Mouse (Mus musculus) lung, adult 2 months (tissue): ENCODE measurements around the gene Atg10. TPM values are rescaled to one million over a fixed set of nuclear protein-coding genes. Genes with fewer than 3 reads are reported as not detected.
A peak's percentile ranks its signal among the peaks of the same experiment; 100 is the strongest.

ENCODE experiments used
- DNase-seq: peaks from one replicate; pipeline ENCODE4 v3.0.0; 2022
- H3K4me1 ChIP-seq: fragments of 200-500 bp; 2 replicates; pipeline ENCODE4 v1.6.1; 2011; ENCODE audit warnings: low read length; ENCODE audit not compliant: control insufficient read depth, insufficient read depth
- H3K4me3 ChIP-seq: fragments of 200-500 bp; replicated peaks from 2 replicates; pipeline ENCODE3; 2011; ENCODE audit warnings: low read depth, mild to moderate bottlenecking, control low read depth, low read length; ENCODE audit errors: extremely low read depth
- CTCF ChIP-seq: fragments of 200-500 bp; IDR thresholded peaks from 2 replicates; pipeline ENCODE4 v1.5.1; 2011; ENCODE audit warnings: mild to moderate bottlenecking, low read length, control low read depth; ENCODE audit not compliant: insufficient read depth
- POLR2A ChIP-seq: fragments of 200-500 bp; IDR thresholded peaks from 2 replicates; pipeline ENCODE4 v1.6.1; 2011; ENCODE audit warnings: low read depth, mild to moderate bottlenecking, control low read depth, low read length, borderline replicate concordance; ENCODE audit errors: extremely low read depth
- WGBS: fragments of 180-500 bp; shearing (Covaris S2); methylation state at CpG from one replicate; pipeline ENCODE4 v1.1.7; 2018; 5-methylcytosine and 5-hydroxymethylcytosine counted together
- polyA plus RNA-seq: library from polyadenylated mRNA; depleted of rRNA; stranded (reverse); fragments of >200 nt; gene quantifications from 2 replicates; pipeline ENCODE4 v1.2.3, GENCODE M21; 2012

The Atg10 gene
- polyA plus RNA-seq, 1 experiment: 2.8 TPM

GRCm38 (mm10) chr13:91094851-91095250 lies 128.9 kb downstream of the Atg10 start:
- WGBS: 91% methylated on average over 4 of the region's 4 CpGs
- no peak for DNase-seq
- TF ChIP-seq POLR2A: no peak
- no peak for TF ChIP-seq CTCF
- peaks cover 9% of the 10 kb centered on the region for H3K4me1 ChIP-seq
- no peak overlapping the region for H3K4me3 ChIP-seq

GRCm38 (mm10) chr13:91094196-91094595 lies 129.6 kb downstream of the Atg10 start:
- 21% methylated on average over 7 of the region's 7 CpGs for WGBS
- TF ChIP-seq POLR2A (no peak), CTCF (no peak)
- Histone ChIP-seq H3K4me3 (no peak overlapping the region), H3K4me1 (peaks cover 9% of the 10 kb centered on the region)
- no peak for DNase-seq

GRCm38 (mm10) chr13:91093610-91094009 lies 130.2 kb downstream of the Atg10 start:
- peaks cover 9% of the 10 kb centered on the region for H3K4me1 ChIP-seq
- whole genome bisulfite sequencing: 7% methylated on average over 1 of the region's 1 CpGs
- TF ChIP-seq POLR2A (no peak), CTCF (no peak)
- H3K4me3 ChIP-seq: no peak overlapping the region
- no peak for DNase-seq

- Histone ChIP-seq H3K4me3 (no peak overlapping the region), H3K4me1 (peaks cover 9% of the 10 kb centered on the region)
- TF ChIP-seq CTCF: peak; percentile 39; the same call in 1 of the 2 replicates
- no peak for TF ChIP-seq POLR2A
- 15% methylated on average over 6 of the region's 6 CpGs for WGBS
- DNase-seq: no peak
These were observed 130.6 kb downstream of the Atg10 start for GRCm38 (mm10) chr13:91093162-91093561.

- no peak for DNase-seq
- H3K4me3 ChIP-seq: no peak overlapping the region
- peaks cover 9% of the 10 kb centered on the region for H3K4me1 ChIP-seq
- TF ChIP-seq CTCF: no peak
- TF ChIP-seq POLR2A: no peak
- WGBS: 61% methylated on average over 2 of the region's 2 CpGs
These were observed 132.0 kb downstream of the Atg10 start for GRCm38 (mm10) chr13:91091731-91092190.

- WGBS: 48% methylated on average over 4 of the region's 4 CpGs
- TF ChIP-seq POLR2A (no peak), CTCF (no peak)
- H3K4me1 ChIP-seq: peaks cover 9% of the 10 kb centered on the region
- no peak for DNase-seq
- H3K4me3 ChIP-seq: no peak overlapping the region
These were observed 132.7 kb downstream of the Atg10 start for GRCm38 (mm10) chr13:91090861-91091730.

GRCm38 (mm10) chr13:91086361-91086900 lies 137.3 kb downstream of the Atg10 start:
- no peak for TF ChIP-seq CTCF
- Histone ChIP-seq H3K4me1 (no peaks in the 10 kb centered on the region), H3K4me3 (no peak overlapping the region)
- WGBS: 95% methylated on average over 12 of the region's 12 CpGs
- DNase-seq: no peak

GRCm38 (mm10) chr13:91072351-91072750 lies 151.4 kb downstream of the Atg10 start:
- Histone ChIP-seq H3K4me3 (no peak overlapping the region), H3K4me1 (no peaks in the 10 kb centered on the region)
- TF ChIP-seq POLR2A: no peak
- no peak for TF ChIP-seq CTCF
- WGBS: 95% methylated on average over 2 of the region's 2 CpGs
- no peak for DNase-seq

GRCm38 (mm10) chr13:91060871-91061270 lies 162.9 kb downstream of the Atg10 start:
- no peak for TF ChIP-seq POLR2A
- no peak for TF ChIP-seq CTCF
- Histone ChIP-seq H3K4me3 (no peak overlapping the region), H3K4me1 (no peaks in the 10 kb centered on the region)
- 85% methylated on average over 5 of the region's 5 CpGs for WGBS
- no peak for DNase-seq

GRCm38 (mm10) chr13:91048171-91048570 lies 175.6 kb downstream of the Atg10 start:
- TF ChIP-seq CTCF (no peak), POLR2A (no peak)
- no peak overlapping the region for H3K4me3 ChIP-seq
- WGBS: 90% methylated on average over 4 of the region's 4 CpGs
- no peak for DNase-seq
- H3K4me1 ChIP-seq: no peaks in the 10 kb centered on the region

- Histone ChIP-seq H3K4me1 (no peaks in the 10 kb centered on the region), H3K4me3 (no peak overlapping the region)
- 87% methylated on average over 5 of the region's 5 CpGs for WGBS
- DNase-seq: no peak
- TF ChIP-seq CTCF: no peak
- TF ChIP-seq POLR2A: no peak
These were observed 176.9 kb downstream of the Atg10 start for GRCm38 (mm10) chr13:91046851-91047250.
